Mouse (Mus musculus) lung, adult 2 months (tissue): ENCODE measurements at regions not wholly inside any gene's neighbourhood (a gene's known extent, or its start where the extent isn't known, plus 50 kb on each side); places are given as distances from the start of the nearest gene placed in this dataset.

Experiments used
- CTCF ChIP-seq: fragments of 200-500 bp; IDR thresholded peaks from 2 replicates; pipeline ENCODE4 v1.5.1; 2011; ENCODE audit warnings: mild to moderate bottlenecking, low read length, control low read depth; ENCODE audit not compliant: insufficient read depth
- POLR2A ChIP-seq: fragments of 200-500 bp; IDR thresholded peaks from 2 replicates; pipeline ENCODE4 v1.6.1; 2011; ENCODE audit warnings: low read depth, mild to moderate bottlenecking, control low read depth, low read length, borderline replicate concordance; ENCODE audit errors: extremely low read depth

DNA sequence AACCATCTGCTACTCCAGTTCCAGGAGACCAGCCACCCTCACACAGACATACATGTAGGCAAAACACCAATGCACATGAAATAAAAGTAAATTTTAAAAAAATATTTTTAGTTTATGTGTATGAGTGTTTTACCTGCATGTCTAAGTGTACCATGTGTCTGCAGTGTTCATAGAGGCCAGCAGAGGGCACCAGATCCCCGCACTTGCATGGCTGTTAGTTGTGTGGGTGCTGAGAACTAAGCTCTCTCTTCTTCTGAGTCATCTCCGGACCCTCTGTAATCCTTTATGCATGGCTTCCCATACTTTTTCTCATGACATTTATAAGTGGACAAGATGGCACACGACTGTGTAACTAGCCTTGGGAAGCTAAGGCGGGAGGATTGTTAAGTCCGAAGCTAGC, 112.2 kb upstream of the 1600014C23Rik start:
- no peak for TF ChIP-seq POLR2A
- TF ChIP-seq CTCF: peak; percentile 34; the same call in 1 of the 2 replicates
